Mouse (Mus musculus) mouse trophoblast stem cell (cell line): ENCODE data around the gene Abca3.
"Not testable (repeated sequence)": the region's sequence is repeated elsewhere in the genome, so short reads cannot be mapped to it uniquely, and the experiment has no call there.

ENCODE experiments used
- in situ Hi-C, 2 experiments: fragments of 300-500 bp; cut with MseI, MboI; formaldehyde crosslinking; loops; 2 replicates in 1 of 2; 3 replicates in 1 of 2; pipeline ENCODE4 v1.15.1; 2025

The Abca3 gene

GRCm38 (mm10) chr17:24383789-24384188 is 32.0 kb downstream of the Abca3 start:
- in situ Hi-C loops = no loop called here

DNA sequence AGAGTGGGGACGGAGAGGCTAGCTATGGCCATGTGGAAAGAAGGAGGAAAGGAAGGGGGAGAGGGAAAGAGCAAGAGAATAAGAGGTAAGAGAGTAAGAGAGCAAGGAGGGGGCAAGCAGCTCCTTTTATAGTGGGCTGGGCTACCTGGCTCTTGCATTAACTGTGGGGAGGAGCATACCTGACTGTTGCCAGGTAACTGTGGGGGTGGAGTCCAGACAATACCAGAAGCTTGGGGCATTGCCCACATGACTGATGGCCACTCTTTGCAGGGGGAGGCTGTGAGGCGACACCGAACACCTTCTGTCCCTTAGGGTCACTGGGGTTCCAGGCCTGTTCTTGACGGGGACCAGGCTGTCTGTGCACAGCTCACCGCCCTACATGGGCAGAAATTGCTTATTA is 37.0 kb downstream of the Abca3 start:
- in situ Hi-C loops = no loop called here

GRCm38 (mm10) chr17:24389865-24390264 is 38.1 kb downstream of the Abca3 start:
- in situ Hi-C loops = no loop called here

DNA sequence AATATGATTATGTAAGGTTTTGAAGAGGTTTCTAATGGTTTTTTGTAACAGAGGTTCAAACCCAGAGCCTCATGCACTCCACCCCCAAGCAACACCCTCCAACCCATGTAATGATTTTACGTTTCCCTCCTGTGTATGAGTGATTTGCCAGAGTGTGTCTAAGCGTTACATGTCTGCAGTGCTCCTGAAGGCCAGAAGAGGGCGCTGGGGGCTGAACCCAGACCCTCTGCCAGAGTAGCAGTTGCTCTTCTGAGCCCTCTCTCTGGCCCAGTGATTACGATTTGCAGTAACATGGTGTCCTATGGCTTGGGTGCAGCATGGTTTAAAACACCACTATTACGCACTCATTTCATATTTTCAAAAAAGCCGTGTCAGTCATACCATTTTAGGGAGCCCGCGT is 39.4 kb downstream of the Abca3 start:
- in situ Hi-C loops = no loop called here

DNA sequence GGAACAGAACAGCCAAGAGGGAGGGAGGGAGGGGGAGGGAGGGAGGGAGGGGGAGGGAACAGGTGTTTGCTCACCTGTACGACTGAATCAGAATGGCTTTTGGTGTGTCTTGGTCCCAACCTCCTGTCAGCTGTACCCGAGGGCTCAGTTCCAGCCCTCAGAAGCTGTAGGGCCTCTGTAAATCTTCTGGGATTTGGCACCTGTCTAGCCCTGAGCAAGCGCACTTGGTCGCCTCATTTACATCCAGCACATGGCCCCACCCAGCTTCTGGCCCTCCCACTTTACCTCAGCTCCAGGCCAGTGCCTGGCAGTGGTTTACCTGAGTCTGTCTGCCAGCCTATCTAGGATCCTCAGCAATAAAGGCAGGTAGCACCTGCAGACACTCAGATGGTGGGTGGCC is 41.8 kb downstream of the Abca3 start:
- in situ Hi-C loops = no loop called here

DNA sequence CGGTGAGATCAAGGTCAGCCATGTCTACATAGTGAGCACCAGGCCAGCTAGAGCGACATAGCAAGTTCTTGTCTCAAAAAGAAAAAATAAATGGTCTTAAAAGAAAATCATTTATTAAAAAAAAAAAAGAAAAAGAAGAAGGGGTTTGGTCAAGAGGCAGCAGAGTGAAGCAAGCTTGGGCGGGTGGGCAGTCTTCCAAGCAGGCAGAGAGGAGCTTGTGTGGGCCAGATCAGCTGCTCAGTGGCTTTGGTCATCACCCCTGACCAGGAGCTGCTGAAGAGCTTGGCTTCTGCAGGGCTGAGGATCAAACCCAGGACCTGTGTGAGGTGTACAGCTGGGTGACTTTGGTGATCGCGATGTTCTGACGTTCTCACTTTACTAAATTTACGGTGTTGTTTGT is 42.7 kb downstream of the Abca3 start:
- in situ Hi-C loops = no loop called here

DNA sequence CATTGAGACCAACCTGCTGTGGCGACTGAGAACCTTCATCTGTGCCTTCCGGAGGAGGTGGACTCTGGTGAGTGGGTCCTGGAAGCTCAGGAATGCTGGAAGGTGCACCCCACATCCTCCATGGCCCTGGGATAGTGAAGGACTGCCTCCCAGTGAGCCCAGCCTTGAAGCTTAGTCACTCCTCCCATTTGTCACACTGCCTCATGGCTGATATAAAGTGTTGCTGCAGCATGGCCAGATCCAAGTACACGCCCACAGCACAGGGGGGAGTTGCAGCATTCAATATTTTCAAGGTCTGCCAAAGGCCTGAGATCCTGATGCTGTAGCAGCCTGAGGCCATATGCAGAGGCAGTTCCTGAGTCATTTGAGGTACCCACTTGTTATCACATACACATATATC is 50.6 kb downstream of the Abca3 start:
- in situ Hi-C loops = no loop called here

DNA sequence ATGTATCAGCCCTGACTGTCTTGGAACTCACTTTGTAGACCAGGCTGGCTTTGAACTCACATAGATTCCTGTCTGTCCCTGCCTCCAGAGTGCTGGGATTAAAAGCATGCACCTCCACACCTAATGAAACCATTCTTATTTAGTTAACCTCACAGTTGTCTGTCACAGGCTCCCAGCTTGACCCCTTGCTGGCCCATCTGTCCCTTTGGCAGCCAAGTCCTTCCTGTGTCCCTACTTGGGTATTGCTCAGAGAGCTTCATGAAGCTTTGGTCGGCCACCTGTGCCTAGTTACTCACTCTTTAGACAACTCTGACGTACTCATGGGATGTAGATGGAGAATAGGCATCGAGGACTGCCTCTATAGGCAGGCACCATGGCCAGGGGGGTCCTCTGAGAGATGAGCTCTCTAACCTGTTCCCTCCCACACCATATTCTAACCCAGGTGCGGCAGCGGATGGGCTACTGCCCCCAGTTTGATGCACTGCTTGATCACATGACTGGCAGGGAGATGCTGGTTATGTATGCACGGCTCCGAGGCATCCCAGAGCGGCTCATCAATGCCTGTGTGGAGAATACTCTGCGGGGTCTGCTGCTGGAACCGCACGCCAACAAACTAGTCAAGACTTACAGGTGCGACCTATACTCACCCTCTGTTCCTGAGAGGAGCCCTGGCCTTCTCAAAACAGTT is 55.5 kb downstream of the Abca3 start:
- in situ Hi-C loops = no loop called here

- in situ Hi-C loops = no loop called here
Measured at GRCm38 (mm10) chr17:24413557-24414211, 61.9 kb downstream of the Abca3 start.

GRCm38 (mm10) chr17:24414230-24414976 is 62.7 kb downstream of the Abca3 start, which contains the start of gene Rnps1:
Rnps1 (plus strand) TSS chr17:24414565.
- in situ Hi-C loops = no loop called here

DNA sequence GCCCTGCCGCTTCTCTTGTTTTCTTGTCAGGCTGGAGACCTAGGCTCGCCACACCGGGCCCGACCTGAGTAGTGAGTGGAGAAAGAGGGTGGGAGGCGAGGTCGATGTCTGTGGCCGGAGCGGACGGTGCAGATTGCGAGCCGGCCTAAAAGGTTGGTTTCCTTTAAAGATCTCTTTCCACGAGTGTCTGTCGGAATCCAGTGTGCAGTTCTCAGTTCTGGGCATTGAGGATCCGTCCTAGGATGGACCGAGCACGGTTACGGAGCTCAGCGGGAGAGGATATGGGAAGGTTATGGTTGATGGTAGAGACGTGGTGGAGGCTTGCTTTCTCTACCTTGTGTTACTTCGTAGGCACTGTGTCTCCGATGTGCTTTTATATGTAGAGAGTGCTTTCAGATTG is 63.3 kb downstream of the Abca3 start:
- in situ Hi-C loops = no loop called here

- in situ Hi-C loops = no loop called here
Measured at GRCm38 (mm10) chr17:24416051-24416652, 64.4 kb downstream of the Abca3 start.

- in situ Hi-C loops = no loop called here
Measured at GRCm38 (mm10) chr17:24423114-24423513, 71.4 kb downstream of the Abca3 start.

- in situ Hi-C loops = no loop called here
Measured at GRCm38 (mm10) chr17:24424489-24424888, 72.7 kb downstream of the Abca3 start.

GRCm38 (mm10) chr17:24425326-24425725 is 73.6 kb downstream of the Abca3 start:
- in situ Hi-C loops = not testable (repeated sequence)

DNA sequence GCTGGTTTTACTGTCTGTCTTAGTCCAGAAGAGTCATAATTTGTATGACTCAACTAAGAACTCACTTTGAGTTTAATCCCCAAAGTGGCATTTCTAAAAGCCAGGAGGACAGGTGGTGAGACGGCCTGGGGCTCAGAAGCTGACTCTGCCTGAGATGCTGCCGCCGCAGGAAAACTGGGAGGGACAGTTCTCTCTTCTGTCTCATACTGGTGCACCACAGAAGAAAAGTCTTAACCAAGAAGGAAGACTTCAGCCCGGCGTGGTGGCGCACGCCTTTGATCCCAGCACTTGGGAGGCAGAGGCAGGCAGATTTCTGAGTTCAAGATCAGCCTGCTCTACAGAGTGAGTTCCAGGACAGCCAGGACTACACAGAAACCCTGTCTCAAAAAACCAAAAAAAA is 74.2 kb downstream of the Abca3 start:
- in situ Hi-C loops = no loop called here

DNA sequence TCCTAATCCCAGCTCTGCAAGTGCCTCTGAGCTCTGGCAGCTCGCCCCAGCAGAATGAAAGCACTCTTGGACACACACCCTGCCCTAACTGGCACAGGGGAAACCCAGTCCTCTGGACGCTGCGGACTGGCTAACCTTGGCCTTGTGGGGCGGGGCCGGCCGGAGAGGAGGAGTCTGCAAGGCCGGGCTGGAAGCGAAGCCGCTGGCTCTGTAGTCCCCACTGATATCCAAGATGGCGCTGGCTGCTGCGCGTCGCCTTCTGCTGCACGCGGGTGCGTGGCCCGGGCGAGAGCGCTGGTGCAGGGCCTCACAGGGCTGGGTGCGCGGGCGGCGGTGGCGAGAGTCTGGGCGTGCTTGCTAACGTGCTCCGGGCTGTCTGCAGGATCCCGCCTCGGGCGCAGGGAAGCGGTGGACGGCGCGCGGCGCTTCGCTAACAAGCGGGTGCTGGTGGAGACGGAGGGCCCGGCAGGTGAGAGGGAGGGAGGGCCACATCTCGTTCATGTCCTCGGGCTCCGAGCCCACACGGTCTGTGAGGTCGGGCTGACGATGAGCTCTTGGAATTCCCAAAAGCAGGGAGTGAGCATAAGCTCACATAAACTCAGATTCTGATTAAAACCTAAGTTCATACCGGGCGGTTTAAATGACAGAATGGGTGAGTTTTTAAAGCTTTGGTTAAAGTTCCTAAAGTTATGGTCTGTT is 74.9 kb downstream of the Abca3 start, which contains the start of gene Eci1:
TSS of gene Eci1 (plus strand) at position 171 of the 699 bp plus-strand sequence.
- in situ Hi-C loops = no loop called here

GRCm38 (mm10) chr17:24427170-24427557 is 75.4 kb downstream of the Abca3 start:
- in situ Hi-C loops = no loop called here

- in situ Hi-C loops = no loop called here
Measured at GRCm38 (mm10) chr17:24429201-24429983, 77.6 kb downstream of the Abca3 start.

DNA sequence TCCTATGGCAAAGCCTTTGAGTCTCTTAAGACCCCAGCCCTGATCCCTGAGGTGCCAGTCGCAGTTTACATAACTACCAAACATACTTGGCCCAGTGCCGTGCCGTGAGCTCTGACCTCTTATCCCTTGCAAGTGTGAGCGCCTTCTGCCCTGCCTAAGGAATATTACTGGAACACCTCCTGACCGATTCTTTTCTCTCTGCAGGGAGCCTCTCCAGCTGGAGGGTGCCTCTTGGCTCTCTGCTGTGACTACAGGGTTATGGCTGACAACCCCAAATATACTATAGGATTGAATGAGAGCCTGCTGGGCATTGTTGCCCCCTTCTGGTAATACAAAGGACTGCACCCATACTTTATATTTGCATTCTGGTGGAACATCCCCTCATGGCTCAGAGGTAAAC is 85.3 kb downstream of the Abca3 start:
- in situ Hi-C loops = no loop called here

- in situ Hi-C loops = no loop called here
Measured at GRCm38 (mm10) chr17:24440377-24440776, 88.6 kb downstream of the Abca3 start.
